Mouse (Mus musculus): ENCODE measurements around the gene Gpx4.

Gene Gpx4

GRCm38 (mm10) chr10:80047041-80047565, at the start of gene Gpx4:
Gene Gpx4 (plus strand): TSS chr10:80047166.
- no peak for DNase-seq (ENCODE audit: low read depth, low spot score)

DNA sequence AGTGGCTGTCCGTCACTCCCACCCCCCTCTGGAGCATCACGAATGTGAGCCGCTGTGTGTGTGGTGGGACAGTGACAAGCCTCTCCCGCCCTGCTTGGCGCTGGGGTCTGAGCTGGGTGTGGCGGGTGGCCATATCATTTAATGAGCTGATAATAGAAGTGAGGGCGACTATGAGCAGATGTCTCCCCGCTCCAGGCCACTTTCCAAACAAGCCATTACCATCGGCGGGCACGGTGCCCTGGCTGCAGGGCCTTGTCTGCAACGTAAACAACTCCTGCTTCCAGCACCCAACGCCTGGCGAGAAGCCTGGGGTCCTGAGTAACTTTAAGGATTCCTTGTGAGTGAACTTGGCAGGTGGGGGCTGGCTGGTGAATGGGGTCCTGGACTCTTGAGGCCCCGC, 49.1 kb upstream of the Gpx4 start:
- DNase-seq (ENCODE audit: low read depth, low spot score): no peak

GRCm38 (mm10) chr10:80001945-80002344, 45.0 kb upstream of the Gpx4 start:
- DNase-seq (ENCODE audit: low read depth, low spot score): no peak

DNA sequence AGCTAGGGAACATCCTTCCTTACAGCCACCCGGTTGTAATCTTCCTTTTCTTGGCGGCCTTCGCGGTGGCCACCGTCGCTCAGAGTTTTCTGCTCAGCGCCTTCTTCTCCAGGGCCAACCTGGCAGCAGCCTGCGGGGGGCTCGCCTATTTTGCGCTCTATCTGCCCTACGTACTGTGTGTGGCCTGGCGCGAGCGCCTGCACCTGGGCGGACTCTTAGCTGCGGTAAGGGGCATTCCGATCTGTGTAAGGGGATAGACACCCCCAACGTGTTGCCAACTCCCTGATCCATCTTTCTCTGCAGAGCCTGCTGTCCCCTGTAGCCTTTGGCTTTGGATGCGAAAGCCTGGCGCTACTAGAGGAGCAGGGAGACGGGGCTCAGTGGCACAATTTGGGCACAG, 44.1 kb upstream of the Gpx4 start:
- no peak for DNase-seq (ENCODE audit: low read depth, low spot score)

DNA sequence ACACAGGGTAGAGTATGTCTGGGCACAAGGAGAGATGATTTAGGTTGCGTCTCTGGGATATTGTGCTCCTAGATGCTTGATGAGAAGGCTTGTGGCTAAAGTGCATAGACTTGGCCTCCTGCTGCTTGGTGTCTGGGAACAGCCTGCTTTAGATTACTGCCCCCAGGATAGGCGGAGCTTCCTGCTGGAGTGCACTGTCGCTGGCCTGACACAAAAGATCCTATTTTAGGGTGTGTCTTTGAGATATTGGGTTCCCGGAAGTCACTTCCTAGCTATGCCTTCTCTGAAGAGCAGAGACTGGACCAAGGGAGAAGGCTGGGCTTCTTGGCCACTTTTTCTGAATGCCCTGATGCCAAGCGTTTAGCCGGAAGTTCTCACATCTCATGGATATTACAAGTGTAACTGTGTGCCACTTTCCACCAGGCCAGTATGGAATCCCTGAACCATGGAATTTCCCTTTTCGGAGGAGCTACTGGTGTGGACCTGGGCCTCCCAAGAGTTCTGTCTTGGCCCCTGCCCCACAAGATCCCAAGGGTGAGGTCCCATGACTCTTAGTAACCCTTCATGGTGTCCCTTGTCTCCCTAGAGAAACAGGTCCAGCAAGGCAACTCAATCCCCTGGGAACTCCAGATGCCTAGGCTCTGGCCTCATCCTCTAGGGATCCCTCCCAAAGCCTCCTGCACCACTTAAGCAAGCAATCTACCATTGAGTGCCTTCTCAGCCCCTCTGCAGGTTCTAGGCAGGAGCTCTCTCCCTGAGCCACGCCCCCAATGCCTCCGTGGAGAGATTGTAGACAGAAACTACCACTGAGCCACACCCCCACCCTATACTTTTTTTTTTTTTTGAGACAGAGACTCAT, 43.4 kb upstream of the Gpx4 start:
- DNase-seq (ENCODE audit: low read depth, low spot score): no peak

DNA sequence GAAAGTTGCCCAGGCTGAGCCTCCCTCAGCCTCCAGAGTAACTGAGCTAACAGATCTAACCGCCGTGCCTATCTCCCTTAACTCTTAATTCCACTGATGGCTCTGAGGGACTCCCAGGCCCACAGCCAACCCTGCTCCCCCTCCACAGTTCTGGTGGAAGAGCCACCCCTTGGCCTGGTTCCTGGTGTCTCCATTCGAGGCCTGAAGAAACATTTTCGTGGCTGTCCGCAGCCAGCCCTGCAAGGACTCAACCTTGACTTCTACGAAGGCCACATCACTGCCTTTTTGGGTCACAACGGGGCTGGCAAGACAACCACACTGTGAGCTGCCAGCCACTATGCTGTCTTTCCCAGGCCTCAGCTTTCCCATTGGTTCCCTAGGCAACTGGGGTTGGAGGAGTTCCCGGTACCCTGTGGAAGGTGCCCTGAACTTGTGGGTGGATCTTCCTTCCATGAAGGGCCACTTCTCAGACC, 42.7 kb upstream of the Gpx4 start:
- no peak for DNase-seq (ENCODE audit: low read depth, low spot score)

- DNase-seq (ENCODE audit: low read depth, low spot score): no peak
These were observed 35.2 kb upstream of the Gpx4 start for GRCm38 (mm10) chr10:80011740-80012139.

GRCm38 (mm10) chr10:80013609-80014008, 33.4 kb upstream of the Gpx4 start:
- no peak for DNase-seq (ENCODE audit: low read depth, low spot score)

- DNase-seq (ENCODE audit: low read depth, low spot score): no peak
These were observed 32.3 kb upstream of the Gpx4 start for GRCm38 (mm10) chr10:80014484-80015290.

GRCm38 (mm10) chr10:80015583-80015982, 31.4 kb upstream of the Gpx4 start:
- DNase-seq (ENCODE audit: low read depth, low spot score): no peak

DNA sequence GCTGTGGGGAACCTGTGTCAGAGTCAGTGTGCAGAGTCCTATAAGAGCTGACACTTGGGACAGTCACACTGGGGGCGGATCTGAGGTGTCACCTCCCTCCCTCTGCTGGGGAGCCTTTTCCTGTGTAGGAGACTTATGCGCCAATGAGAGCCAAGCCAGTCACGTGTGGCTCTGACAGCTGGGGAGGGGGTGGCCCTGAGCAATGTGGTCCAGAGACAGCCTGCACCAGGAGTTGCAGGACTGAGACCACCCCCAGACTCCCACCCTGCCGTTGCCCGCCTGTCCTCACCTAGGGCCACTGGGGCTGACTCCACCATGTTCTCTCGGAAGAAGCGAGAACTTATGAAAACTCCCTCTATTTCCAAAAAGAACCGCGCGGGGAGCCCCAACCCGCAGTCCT, 30.5 kb upstream of the Gpx4 start, which contains the start of gene Arhgap45:
Gene Arhgap45 (plus strand): TSS at position 143 of the 400 bp plus-strand sequence.
- no peak for DNase-seq (ENCODE audit: low read depth, low spot score)

GRCm38 (mm10) chr10:80016931-80017330, 30.0 kb upstream of the Gpx4 start:
- DNase-seq (ENCODE audit: low read depth, low spot score): no peak

DNA sequence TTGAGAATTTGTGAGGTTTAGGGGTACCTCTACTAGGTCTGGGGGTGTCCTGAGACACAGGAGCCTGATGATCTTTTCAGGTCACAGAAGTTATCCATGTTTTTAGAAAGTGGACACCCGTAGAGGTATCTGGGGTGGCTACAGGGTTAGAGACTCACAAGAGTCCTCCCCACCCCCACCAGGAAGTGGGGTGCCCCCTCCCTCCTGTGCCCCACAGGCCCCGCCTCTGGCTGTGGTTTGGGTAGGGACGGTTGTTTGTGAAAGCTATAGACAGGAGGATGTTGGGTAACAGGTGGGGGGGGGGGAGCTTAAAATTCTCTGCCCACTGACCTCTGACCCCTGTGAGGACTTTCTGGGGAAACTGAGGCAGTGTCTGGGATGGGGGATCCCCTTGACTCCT, 29.6 kb upstream of the Gpx4 start:
- no peak for DNase-seq (ENCODE audit: low read depth, low spot score)

DNA sequence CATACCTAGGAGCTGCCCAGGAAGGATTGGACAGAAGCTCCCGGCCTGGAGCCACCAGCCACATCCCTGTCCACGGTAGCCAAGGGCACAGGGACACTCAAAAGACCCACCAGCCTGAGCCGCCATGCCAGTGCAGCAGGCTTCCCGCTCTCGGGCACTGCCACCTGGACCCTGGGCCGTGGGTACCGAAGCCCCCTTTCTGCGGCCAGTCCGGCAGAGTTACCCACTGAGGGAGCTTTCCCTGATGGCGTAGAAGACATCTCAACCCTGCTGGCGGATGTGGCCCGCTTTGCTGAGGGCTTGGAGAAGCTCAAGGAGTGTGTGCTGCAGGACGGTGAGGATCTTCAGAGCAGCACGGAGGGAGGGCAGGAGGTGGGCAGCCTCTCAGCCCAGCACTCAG, 29.2 kb upstream of the Gpx4 start:
- no peak for DNase-seq (ENCODE audit: low read depth, low spot score)

DNA sequence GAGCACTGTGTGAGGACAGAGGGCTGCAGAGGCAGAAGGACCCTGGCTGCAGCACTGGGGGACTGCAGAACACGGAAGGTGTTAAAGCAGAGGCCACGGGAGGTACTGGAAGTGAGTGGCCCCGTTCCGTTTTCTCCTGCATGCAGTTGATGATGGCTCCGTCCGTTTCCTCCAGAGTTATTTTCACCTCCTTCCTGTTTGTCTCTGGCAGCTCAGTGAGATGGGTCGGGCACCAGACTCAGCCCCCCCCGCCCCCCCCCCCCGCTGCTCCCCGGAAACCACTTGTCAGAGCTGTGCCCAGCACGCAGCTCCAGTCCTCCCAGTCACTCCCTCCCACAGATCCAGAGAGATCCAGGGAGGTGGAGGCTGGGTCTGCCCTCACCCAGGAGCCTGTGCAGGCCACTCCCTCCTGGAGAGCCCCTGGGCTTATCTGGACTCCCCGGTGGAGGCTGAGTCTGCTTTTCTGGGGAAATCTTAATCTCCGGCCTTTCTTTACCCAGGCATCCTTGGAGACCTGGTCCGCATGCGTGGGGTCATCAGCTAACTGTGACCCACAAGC, 28.1 kb upstream of the Gpx4 start:
- no peak for DNase-seq (ENCODE audit: low read depth, low spot score)

DNA sequence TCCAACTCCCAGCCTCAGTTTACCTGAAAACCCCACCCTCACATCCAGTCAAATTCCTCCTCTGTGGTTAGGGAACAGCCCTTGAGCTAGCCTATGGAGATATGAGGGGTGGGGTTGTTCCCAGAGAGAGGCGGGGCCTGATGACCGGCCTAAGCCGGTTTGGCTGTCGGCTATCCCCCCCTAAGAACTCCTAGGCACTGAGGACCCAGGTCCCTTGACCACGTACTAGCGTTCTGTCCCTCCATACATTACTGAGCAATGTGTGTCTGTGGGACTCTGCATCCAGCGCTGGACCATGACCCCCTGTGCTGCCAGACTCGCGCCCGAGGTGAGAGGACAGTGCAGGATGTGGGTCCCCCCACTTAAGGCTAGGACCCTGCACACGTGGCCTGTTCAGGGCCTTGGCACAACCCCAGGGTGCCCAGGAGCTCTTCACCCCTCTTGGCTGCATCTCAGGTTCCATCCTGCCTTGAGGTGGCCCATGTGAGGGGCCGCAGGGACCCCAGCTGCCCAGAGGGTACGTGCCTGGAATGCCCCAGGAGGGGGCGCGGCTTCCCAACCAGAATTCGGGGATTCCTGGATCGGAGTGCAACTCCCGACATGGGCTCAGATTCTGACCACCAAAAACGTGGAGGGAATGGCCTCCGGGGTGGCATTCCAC, 27.4 kb upstream of the Gpx4 start:
- DNase-seq (ENCODE audit: low read depth, low spot score): no peak

DNA sequence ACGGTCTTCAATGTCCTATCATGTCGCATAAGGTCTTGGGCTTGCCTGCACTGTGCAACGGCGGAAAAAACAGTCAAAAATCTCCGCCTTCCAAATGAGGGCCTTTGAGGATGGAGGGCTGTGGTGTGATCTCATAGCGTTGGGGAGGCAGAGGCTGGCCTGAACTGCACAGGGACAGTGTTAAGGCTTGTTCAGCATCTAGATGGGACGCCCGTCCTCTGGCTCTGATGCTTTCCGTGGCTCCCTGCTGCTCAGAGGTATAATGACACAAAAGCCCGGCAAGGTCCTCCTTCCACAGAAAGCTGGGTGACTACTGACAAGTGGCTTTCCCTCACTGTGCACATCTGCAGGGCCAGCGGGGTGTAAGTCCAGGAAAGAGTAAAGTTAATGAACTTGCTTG, 26.8 kb upstream of the Gpx4 start:
- DNase-seq (ENCODE audit: low read depth, low spot score): no peak

DNA sequence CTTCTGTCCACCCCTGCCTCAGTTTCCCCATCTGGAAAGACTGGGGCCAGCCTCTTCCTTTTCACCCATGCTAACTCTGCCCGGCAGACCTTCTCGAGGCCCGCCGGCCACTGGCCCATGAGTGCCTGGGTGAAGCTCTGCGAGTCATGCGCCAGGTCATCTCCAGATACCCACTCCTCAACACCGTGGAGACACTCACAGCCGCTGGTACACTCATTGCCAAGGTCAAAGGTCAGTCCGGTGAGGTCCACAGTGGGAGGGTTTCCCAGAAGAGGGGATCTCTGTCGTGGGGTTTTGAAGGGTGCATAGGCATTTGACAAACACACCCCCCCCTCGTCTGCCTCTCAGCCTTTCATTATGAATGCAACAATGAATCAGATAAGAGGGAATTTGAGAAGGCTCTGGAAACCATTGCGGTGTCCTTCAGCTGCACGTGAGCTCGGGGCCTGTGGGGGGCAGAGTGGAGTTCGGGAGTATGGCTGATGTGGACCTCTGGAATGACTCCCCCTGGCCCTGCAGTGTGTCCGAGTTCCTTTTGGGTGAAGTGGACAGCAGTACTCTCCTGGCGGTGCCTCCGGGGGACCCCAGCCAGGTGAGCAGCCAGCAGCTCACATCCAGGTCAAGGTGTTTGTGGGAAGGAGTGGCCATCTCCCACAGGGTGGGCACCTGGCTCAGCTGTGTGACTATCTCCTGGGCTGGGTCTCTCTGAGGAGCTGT, 26.2 kb upstream of the Gpx4 start:
- no peak for DNase-seq (ENCODE audit: low read depth, low spot score)

DNA sequence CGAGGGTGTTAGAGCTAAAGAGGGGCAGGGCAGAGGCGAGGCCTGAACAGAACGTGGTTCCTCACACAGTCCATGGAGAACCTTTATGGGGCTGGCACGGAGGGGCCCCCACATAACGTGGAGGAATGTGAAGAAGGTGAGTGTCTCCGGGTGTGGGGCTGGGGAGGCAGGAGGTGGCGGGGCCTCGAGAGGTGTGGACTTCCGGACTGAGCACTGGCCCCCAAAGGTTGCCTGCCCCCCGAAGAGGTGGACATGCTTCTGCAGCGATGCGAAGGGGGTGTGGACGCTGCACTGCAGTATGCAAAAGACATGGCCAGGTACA, 25.7 kb upstream of the Gpx4 start:
- no peak for DNase-seq (ENCODE audit: low read depth, low spot score)

DNA sequence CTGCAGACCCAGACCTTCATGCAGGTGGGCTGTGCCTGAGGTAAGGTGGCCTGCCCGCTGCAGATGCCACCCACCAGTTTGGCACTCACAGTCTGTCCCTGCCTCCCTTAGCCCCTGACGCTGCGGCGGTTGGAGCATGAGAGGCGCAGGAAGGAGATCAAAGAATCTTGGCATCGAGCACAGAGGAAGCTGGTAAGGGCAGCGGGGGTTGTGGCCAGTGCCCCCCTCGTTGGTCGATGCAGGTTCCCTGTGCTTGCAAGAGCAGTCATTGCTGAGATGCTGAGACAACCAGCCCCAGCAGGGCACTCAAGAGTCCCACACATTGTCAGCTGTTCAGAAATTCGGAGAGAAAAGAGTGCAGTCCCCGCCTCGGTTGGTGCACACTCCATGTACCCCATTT, 24.8 kb upstream of the Gpx4 start:
- DNase-seq (ENCODE audit: low read depth, low spot score): no peak

DNA sequence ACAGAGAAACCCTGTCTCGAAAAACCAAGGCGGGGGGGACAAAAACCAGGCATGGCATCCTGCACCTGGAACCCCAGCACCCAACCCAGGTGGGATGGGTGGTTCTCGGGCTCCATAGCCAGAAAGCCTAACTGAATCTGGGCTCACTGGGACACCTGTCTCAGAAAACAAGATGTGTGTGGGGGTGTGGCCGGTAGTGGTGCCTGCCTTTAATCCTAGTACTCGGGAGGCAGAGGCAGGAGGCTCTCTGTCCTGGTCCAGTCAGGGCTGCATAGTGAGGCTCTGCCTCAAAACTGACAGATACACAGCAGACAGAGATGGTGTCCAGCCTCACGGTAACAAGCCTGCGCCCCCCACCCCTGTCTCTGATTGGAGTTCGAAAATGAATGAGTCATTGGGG, 24.2 kb upstream of the Gpx4 start:
- no peak for DNase-seq (ENCODE audit: low read depth, low spot score)

All from brain, embryonic 18.5 days (tissue).